Mouse (Mus musculus): ENCODE results near the gene Msn.

The Msn gene

GRCm38 (mm10) chrX:96095509-96096499 is at the start of gene Msn:
Gene Msn (plus strand): TSS chrX:96096042.
- DNase-seq = peak; percentile 37

GRCm38 (mm10) chrX:96052798-96053197 is 43.0 kb upstream of the Msn start:
- no peak for DNase-seq

GRCm38 (mm10) chrX:96077747-96078146 is 18.1 kb upstream of the Msn start:
- no peak for DNase-seq

- no peak for DNase-seq
Observed at GRCm38 (mm10) chrX:96086259-96086658, 9.6 kb upstream of the Msn start.

- no peak for DNase-seq
Observed at GRCm38 (mm10) chrX:96096513-96097210, 820 bp downstream of the Msn start.

GRCm38 (mm10) chrX:96097491-96097970 is 1.7 kb downstream of the Msn start:
- DNase-seq = no peak

GRCm38 (mm10) chrX:96099003-96099402 is 3.2 kb downstream of the Msn start:
- DNase-seq = no peak

- DNase-seq = no peak
Observed at GRCm38 (mm10) chrX:96107427-96108291, 11.8 kb downstream of the Msn start.

GRCm38 (mm10) chrX:96113106-96113634 is 17.3 kb downstream of the Msn start:
- DNase-seq = no peak

GRCm38 (mm10) chrX:96115501-96115900 is 19.7 kb downstream of the Msn start:
- DNase-seq = no peak

GRCm38 (mm10) chrX:96117366-96117765 is 21.5 kb downstream of the Msn start:
- no peak for DNase-seq

- DNase-seq = no peak
Observed at GRCm38 (mm10) chrX:96119997-96120396, 24.2 kb downstream of the Msn start.

- no peak for DNase-seq
Observed at GRCm38 (mm10) chrX:96121912-96122311, 26.1 kb downstream of the Msn start.

- DNase-seq = peak; percentile 3
Observed at GRCm38 (mm10) chrX:96126803-96127202, 31.0 kb downstream of the Msn start.

GRCm38 (mm10) chrX:96130139-96130538 is 34.3 kb downstream of the Msn start:
- DNase-seq = peak; percentile 60

GRCm38 (mm10) chrX:96130663-96131062 is 34.8 kb downstream of the Msn start:
- peak; percentile 47 for DNase-seq

GRCm38 (mm10) chrX:96133260-96133659 is 37.4 kb downstream of the Msn start:
- DNase-seq = peak; percentile 43

GRCm38 (mm10) chrX:96134243-96134661 is 38.4 kb downstream of the Msn start:
- no peak for DNase-seq

GRCm38 (mm10) chrX:96134840-96135580 is 39.2 kb downstream of the Msn start:
- no peak for DNase-seq

- DNase-seq = no peak
Observed at GRCm38 (mm10) chrX:96135581-96135980, 39.7 kb downstream of the Msn start.

- DNase-seq = no peak
Observed at GRCm38 (mm10) chrX:96139262-96139661, 43.4 kb downstream of the Msn start.
